10 mouse cellular contexts compared by ENCODE assay signal in the genomic region with DNA sequence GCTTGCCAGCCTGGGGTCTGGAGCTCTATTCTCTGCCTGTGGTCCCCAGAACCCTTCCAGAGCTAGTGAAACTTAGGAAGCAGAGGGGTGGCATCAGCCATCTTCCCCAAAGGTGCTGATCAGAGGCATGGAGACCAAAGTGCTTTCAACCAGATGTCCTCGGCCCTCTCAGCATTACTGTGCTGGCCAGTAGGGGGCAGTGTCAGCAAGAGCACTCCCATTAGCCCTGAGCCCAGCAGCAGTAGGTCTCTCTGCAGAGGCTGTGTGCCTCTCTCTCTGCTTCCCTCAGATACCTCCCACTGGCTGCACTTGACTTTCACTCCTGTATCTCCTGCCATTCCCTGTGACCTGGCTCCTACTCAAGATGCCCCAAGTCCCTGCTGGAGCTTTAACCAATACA. TPM values are rescaled to one million over a fixed set of nuclear protein-coding genes. Genes with fewer than 3 reads are reported as not detected.
DNase-seq lines count a peak whose midpoint lies in the region; ATAC-seq and TF ChIP-seq lines count a peak whose summit lies in the region.
"Had no signal": no experiment of that assay in that cellular context is flagged by ENCODE, and none has a peak within 500 bp of the region (broad histone marks: within the 10 kb centered on the region; RNA-seq: fewer than 3 reads in every experiment).

No protein-coding gene starts in this region.

- H3K4me3 ChIP-seq in hindbrain, embryonic 11.5 days (ENCODE audit: low read depth, low read length): no peak overlapping the region
- no peak overlapping the region for H3K4me3 ChIP-seq in hindbrain, embryonic 14.5 days (replicated peaks; ENCODE audit: low read length)
- no peak overlapping the region for H3K4me3 ChIP-seq in G1E (ENCODE audit: low read depth, low read length)
- no peak overlapping the region for H3K4me3 ChIP-seq in liver, embryonic 12.5 days
- H3K4me3 ChIP-seq: erythroblast, embryonic 14.5 days had no signal

- peak; percentile 61 for TF ChIP-seq CTCF in G1E (IDR thresholded peaks at IDR 0.05; ENCODE audit: low read depth, low read length)

- H3K27ac ChIP-seq in hindbrain, embryonic 11.5 days (ENCODE audit: low read depth, low read length): no peak overlapping the region
- no peak overlapping the region for H3K27ac ChIP-seq in hindbrain, embryonic 14.5 days
- no peak overlapping the region for H3K27ac ChIP-seq in liver, embryonic 12.5 days
- H3K27ac ChIP-seq: macrophage had no signal

- 58% methylated on average over 1 of the region's 1 CpGs for WGBS in hindbrain, embryonic 11.5 days
- 21% methylated on average over 1 of the region's 1 CpGs for WGBS in hindbrain, embryonic 14.5 days
- 29% methylated on average over 1 of the region's 1 CpGs for WGBS in liver, embryonic 12.5 days (ENCODE audit: insufficient replicate concordance)

- H3K4me2 ChIP-seq in hindbrain, embryonic 11.5 days (replicated peaks; ENCODE audit: low read depth, low read length): no peak overlapping the region
- no peak overlapping the region for H3K4me2 ChIP-seq in hindbrain, embryonic 14.5 days (replicated peaks)
- H3K4me2 ChIP-seq in liver, embryonic 12.5 days: no peak overlapping the region

- H3K36me3 ChIP-seq in hindbrain, embryonic 11.5 days (ENCODE audit: control insufficient read depth, insufficient read depth, low read length): no peaks in the 10 kb centered on the region
- H3K36me3 ChIP-seq in hindbrain, embryonic 14.5 days (replicated peaks; ENCODE audit: control insufficient read depth, insufficient read depth): peaks cover 16% of the 10 kb centered on the region
- H3K36me3 ChIP-seq in G1E (replicated peaks): no peaks in the 10 kb centered on the region
- peaks cover 64% of the 10 kb centered on the region for H3K36me3 ChIP-seq in liver, embryonic 12.5 days

- DNase-seq in hindbrain, embryonic 11.5 days (ENCODE audit: low spot score): peak; percentile 67
- DNase-seq in hindbrain, embryonic 14.5 days (ENCODE audit: low spot score): no peak
- peak; percentile 26 for DNase-seq in G1E (ENCODE audit: low spot score)
- DNase-seq in c-Kit-positive CD71-positive TER-119-negative erythroid progenitor cells, embryonic 14.5 days (ENCODE audit: low read depth): peak; percentile 46
- peak; percentile 69 for DNase-seq in induced T-regulatory cell, adult 2 months (ENCODE audit: low read depth)
- peak; percentile 30 for DNase-seq in retina, postnatal 7 days (ENCODE audit: low read depth, low spot score)

- H3K4me1 ChIP-seq in hindbrain, embryonic 11.5 days (replicated peaks; ENCODE audit: control insufficient read depth, insufficient read depth, low read length): no peaks in the 10 kb centered on the region
- H3K4me1 ChIP-seq in hindbrain, embryonic 14.5 days (replicated peaks; ENCODE audit: control insufficient read depth, insufficient read depth, low read length): no peaks in the 10 kb centered on the region
- H3K4me1 ChIP-seq in G1E (ENCODE audit: insufficient read depth, low read depth, low read length): no peaks in the 10 kb centered on the region
- H3K4me1 ChIP-seq in liver, embryonic 12.5 days: peaks cover 26% of the 10 kb centered on the region

- no peaks in the 10 kb centered on the region for H3K9me3 ChIP-seq in hindbrain, embryonic 11.5 days (ENCODE audit: control insufficient read depth, low read length)
- H3K9me3 ChIP-seq in hindbrain, embryonic 14.5 days (ENCODE audit: control insufficient read depth, low read length): no peaks in the 10 kb centered on the region
- H3K9me3 ChIP-seq in G1E (replicated peaks): no peaks in the 10 kb centered on the region
- H3K9me3 ChIP-seq in liver, embryonic 12.5 days (replicated peaks): no peaks in the 10 kb centered on the region

- no peaks in the 10 kb centered on the region for H3K27me3 ChIP-seq in hindbrain, embryonic 11.5 days (ENCODE audit: control insufficient read depth, insufficient read depth, low read length)
- no peaks in the 10 kb centered on the region for H3K27me3 ChIP-seq in hindbrain, embryonic 14.5 days (ENCODE audit: control insufficient read depth, insufficient read depth, low read length)
- peaks cover 22% of the 10 kb centered on the region for H3K27me3 ChIP-seq in G1E (ENCODE audit: insufficient read depth, low read length)
- H3K27me3 ChIP-seq in liver, embryonic 12.5 days (replicated peaks): no peaks in the 10 kb centered on the region

- no peak for ATAC-seq in hindbrain, embryonic 11.5 days (ENCODE audit: low FRiP score)
- ATAC-seq in hindbrain, embryonic 14.5 days (ENCODE audit: low FRiP score): no peak
- no peak for ATAC-seq in G1E (ENCODE audit: extremely low read depth, insufficient number of reproducible peaks, low FRiP score, poor library complexity, severe bottlenecking)
- ATAC-seq in liver, embryonic 12.5 days: 0 out of 2 replicates have a peak, but pooled peaks have one; percentile 11
- ATAC-seq in activated CD4-positive, CD25-positive, alpha-beta regulatory T cell, adult 4 months: no peak

- H3K9ac ChIP-seq in hindbrain, embryonic 11.5 days (ENCODE audit: low read depth, low read length): no peak overlapping the region
- H3K9ac ChIP-seq in hindbrain, embryonic 14.5 days: no peak overlapping the region
- H3K9ac ChIP-seq in liver, embryonic 12.5 days: no peak overlapping the region

RNA-seq across cellular contexts. Expression of a gene that starts 11.0 kb away (rescaled TPM):
- polyA plus RNA-seq in hindbrain, embryonic 11.5 days (2014; fragmentation: Nextera tagmentation; extraction: Ambion mirVana): 74.8 and 82.5 TPM in 2 replicates
- 59.9 and 69.8 TPM in 2 replicates for polyA plus RNA-seq in hindbrain, embryonic 14.5 days (2014; fragmentation: Nextera tagmentation; extraction: Ambion mirVana)
- total RNA-seq in G1E (2014; fragmentation: Nextera tagmentation): 109 and 115 TPM in 2 replicates
- total RNA-seq in G1E (2017): 95.3 and 105 TPM in 2 replicates
- 59.5 and 84.7 TPM in 2 replicates for polyA plus RNA-seq in G1E (2012)
- 35.8 and 37.3 TPM in 2 replicates for polyA plus RNA-seq in liver, embryonic 12.5 days (2016; fragmentation: Nextera tagmentation; extraction: Ambion mirVana)
- 10 to 100 TPM; 63.1 to 63.2 TPM for polyA plus RNA-seq in activated CD4-positive, CD25-positive, alpha-beta regulatory T cell, adult 4 months (2017; shearing (Covaris generic))
